Mouse (Mus musculus) gastrocnemius, adult 18-20 months (tissue): ENCODE results near the gene Efl1. TPM values are rescaled to one million over a fixed set of nuclear protein-coding genes. Genes with fewer than 3 reads are reported as not detected.
"Not testable (repeated sequence)": the region's sequence is repeated elsewhere in the genome, so short reads cannot be mapped to it uniquely, and the experiment has no call there.

Experiments
- DNase-seq: peaks from one replicate; pipeline ENCODE4 v3.0.0; 2021; ENCODE audit warnings: low spot score
- total RNA-seq, 2 experiments: library from RNA; stranded (reverse); gene quantifications; 2 replicates each; pipeline ENCODE4 v1.2.3; 2021

The Efl1 gene
- total RNA-seq, 2 experiments from 2014 or later, result 7.3 to 8.2 TPM

- DNase-seq, result no peak
These were observed 107.3 kb downstream of the Efl1 start for GRCm38 (mm10) chr7:82755602-82756155.

DNA sequence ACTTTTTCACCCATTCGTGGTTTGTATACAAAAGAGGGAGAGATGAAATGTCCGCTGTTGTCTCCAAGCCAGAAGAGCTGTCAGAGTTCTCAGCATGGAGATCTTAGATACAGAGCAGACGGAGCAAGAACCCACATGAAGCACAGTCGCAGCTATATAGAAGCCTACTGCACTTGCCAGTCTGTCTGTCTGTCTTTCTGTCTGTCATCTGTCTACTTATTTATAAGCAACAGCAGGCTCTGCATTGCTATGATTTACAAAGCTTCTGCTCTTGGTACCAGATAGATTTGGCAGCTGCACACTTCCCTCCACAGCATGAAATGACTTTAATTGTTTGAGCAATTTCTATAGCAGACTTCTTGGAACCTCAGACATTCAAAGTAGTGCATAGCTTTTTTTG, 110.1 kb downstream of the Efl1 start:
- DNase-seq, result no peak

- no peak for DNase-seq
These were observed 110.7 kb downstream of the Efl1 start for GRCm38 (mm10) chr7:82759091-82759490.

- DNase-seq, result no peak
These were observed 116.5 kb downstream of the Efl1 start for GRCm38 (mm10) chr7:82764951-82765350.

GRCm38 (mm10) chr7:82766623-82767022, 118.2 kb downstream of the Efl1 start:
- no peak for DNase-seq

DNA sequence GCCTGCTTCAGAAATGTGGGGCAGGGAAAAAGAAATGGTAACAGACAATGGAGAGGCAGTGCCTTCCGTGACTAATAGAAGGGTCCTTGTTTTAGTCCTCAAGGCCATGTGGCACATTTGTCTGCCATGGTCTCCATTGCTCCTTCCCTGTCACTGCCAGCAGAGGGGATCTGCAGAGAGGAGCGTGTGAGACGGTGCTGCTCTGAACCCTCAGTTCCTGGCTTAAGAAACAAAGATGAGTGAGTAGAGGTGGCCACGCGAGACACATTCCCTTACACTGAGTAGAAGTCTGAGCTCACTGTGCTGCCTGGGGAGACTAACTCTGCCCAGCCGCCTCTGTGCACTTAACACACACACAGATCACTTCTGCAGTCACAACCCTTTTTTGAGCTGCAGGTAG, 121.8 kb downstream of the Efl1 start:
- no peak for DNase-seq

- not testable (repeated sequence) for DNase-seq
These were observed 122.7 kb downstream of the Efl1 start for GRCm38 (mm10) chr7:82770957-82771660.

GRCm38 (mm10) chr7:82771661-82772021, 123.2 kb downstream of the Efl1 start:
- not testable (repeated sequence) for DNase-seq

GRCm38 (mm10) chr7:82772481-82772880, 124.1 kb downstream of the Efl1 start:
- no peak for DNase-seq

DNA sequence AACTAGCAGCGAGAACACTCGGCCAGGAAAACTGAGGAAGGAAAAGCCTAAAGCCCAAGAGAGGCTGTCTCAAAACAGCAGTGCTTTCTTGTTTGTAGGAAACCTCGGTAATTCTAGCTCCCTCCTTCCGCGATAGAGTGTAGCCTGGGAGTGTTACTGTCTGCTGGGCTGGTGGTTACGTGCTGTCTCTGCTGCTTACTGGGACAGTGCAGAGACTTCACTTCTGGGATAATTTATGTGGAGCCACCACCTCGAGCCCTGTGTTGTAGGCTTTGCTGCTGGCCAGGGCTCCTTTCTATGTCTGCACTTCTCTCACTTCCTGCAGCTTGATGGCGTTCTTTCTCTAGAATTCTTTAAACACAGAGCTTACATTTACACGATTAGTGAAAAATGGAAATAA, 124.7 kb downstream of the Efl1 start:
- no peak for DNase-seq

- DNase-seq, result no peak
These were observed 125.5 kb downstream of the Efl1 start for GRCm38 (mm10) chr7:82773884-82774283.

GRCm38 (mm10) chr7:82775090-82775489, 126.7 kb downstream of the Efl1 start:
- no peak for DNase-seq

- no peak for DNase-seq
These were observed 134.7 kb downstream of the Efl1 start for GRCm38 (mm10) chr7:82783071-82783470.

DNA sequence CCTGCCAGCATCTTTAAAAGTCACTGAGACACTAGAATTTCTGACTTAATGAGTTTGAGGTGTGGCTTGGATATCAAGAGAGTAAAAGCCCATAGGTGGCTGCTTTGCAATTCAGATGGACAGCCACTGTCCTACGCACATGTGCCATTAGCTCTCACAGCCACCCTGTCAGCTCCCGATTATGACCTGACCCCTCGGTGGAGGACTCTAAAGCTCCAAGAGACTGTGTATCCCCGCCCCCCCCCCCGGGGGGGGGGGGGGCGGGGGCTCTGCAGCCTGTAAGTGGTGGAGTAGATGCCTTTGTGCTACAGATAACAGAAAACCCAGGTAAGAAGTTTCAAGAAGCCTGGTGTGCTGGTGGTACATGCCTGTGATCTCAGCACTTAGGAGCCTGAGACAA, 135.3 kb downstream of the Efl1 start:
- no peak for DNase-seq

GRCm38 (mm10) chr7:82785335-82785934, 137.0 kb downstream of the Efl1 start:
- DNase-seq, result no peak

DNA sequence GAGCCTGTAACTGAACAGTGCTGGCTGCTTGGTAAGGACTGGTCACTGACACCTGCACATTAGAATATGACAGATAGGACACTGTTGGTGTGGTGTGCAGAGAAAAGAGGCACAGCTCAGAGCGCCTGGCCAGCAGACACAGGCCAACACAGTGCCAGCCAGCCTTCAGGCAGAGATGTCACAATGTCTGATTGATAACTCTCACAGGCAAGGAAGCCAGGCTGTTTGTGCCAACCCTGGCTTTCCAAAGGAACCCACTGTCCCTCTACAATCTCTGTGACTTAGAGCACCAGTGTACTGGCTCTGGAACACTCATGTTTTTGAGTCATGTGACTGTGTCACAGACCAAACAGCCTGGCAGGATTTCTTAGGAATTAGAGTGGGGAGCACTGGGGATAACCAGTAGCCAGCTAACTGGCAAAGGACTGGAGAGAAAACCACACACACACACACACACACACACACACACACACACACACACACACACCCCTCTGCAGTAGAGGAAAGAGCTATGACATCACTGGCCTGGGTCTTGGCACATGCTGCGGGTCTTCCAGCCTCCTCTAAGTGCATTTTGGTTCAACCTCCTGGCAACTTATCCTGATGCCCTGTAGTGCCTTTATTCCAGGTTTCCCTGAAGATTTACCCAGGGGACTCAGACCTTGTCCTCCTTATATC, 137.7 kb downstream of the Efl1 start:
- DNase-seq, result peak; percentile 7

GRCm38 (mm10) chr7:82792644-82793043, 144.2 kb downstream of the Efl1 start:
- DNase-seq, result no peak

- DNase-seq, result no peak
These were observed 144.7 kb downstream of the Efl1 start for GRCm38 (mm10) chr7:82793111-82793510.

DNA sequence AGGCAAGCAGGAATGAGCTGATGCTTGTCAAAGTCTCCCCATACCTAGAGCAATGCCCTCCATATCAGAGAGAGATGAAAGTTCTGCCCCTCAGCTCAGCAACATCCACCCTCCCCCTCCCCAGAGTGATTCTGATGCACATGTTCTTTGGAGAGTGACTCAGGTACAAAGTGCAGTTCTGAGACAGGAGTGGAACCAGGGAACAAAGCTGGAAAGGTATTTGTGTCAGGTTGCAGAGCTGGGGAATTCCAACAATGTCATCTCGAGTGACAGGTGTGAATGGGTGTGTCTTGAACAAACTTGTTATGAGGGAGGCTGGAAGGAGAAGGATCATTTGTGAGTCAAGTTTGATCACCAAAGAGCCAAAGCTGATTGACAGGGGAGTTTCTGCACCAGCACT, 146.1 kb downstream of the Efl1 start:
- DNase-seq, result no peak

- DNase-seq, result no peak
These were observed 153.8 kb downstream of the Efl1 start for GRCm38 (mm10) chr7:82802206-82802605.

GRCm38 (mm10) chr7:82808257-82808656, 159.8 kb downstream of the Efl1 start:
- peak; percentile 2 for DNase-seq

GRCm38 (mm10) chr7:82809126-82809525, 160.7 kb downstream of the Efl1 start:
- no peak for DNase-seq

DNA sequence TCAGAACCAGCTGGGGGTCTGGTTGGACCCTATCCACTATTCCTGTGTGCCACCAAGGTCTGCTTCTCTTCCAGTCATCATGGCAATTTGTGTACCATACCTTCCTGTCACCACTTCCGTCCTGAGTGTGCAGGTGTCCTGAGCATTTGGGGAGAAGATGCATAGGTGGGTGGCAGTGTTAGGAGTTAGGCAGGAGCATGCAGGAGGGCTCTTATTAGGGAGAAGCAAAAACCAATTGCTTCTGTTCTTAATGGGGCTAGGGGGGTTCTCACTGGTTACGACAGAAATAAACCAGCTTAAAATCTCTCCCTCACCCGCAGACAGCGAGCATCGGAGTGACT, 162.4 kb downstream of the Efl1 start:
- no peak for DNase-seq
